Mouse (Mus musculus) cerebellum, adult 2 months (tissue): ENCODE data around the gene Rps2.

Source experiments
- CTCF ChIP-seq: fragments of 200-500 bp; IDR thresholded peaks from 2 replicates; pipeline ENCODE4 v1.5.1; 2011; ENCODE audit warnings: low read depth, mild to moderate bottlenecking, control low read depth, low read length, moderate library complexity, borderline replicate concordance; ENCODE audit not compliant: insufficient read depth
- POLR2A ChIP-seq: fragments of 200-500 bp; IDR thresholded peaks from 2 replicates; pipeline ENCODE4 v1.6.1; 2011; ENCODE audit warnings: low read length, control low read depth, borderline replicate concordance; ENCODE audit not compliant: insufficient read depth

DNA sequence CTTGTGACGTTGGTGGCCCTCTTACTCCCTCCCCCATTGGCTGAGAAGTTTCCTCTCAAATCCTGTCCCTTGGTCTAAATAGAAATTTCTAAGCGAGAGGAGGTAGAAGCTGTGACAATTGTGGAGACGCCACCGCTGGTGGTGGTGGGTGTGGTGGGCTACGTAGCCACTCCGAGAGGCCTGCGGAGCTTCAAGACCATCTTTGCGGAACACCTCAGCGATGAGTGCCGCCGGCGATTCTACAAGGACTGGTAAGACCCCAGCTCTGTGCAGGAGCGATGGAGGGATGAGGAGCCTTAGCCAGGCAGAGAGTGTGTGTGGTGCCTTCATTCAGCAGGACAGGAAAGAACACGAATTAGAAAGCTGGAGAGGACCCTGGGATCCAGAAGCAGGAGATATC is 12.9 kb downstream of the Rps2 start:
- TF ChIP-seq POLR2A = no peak
- TF ChIP-seq CTCF = no peak
